Mouse (Mus musculus) intestine, postnatal 0 days (tissue): ENCODE results near the gene Txndc11. TPM values are rescaled to one million over a fixed set of nuclear protein-coding genes. Genes with fewer than 3 reads are reported as not detected.

Experiments
- ATAC-seq: fragments of 200-750 bp; cut with Nextera tagmentation; 2 replicates; pipeline ENCODE4 v1.8.0; 2017; ENCODE audit warnings: mild to moderate bottlenecking, moderate TSS enrichment, moderate library complexity
- H3K27ac ChIP-seq: fragments of 300-500 bp; sonication (generic); 2 replicates; pipeline ENCODE4 v1.5.1; 2014; ENCODE audit warnings: mild to moderate bottlenecking, low read depth, low read length, moderate library complexity
- H3K27me3 ChIP-seq: fragments of 300-500 bp; sonication (generic); replicated peaks from 2 replicates; pipeline ENCODE4 v1.6.1; 2014; ENCODE audit warnings: low read length, mixed read lengths; ENCODE audit not compliant: control insufficient read depth, insufficient read depth
- H3K36me3 ChIP-seq: fragments of 300-500 bp; sonication (generic); 2 replicates; pipeline ENCODE4 v1.6.1; 2014; ENCODE audit warnings: mild to moderate bottlenecking, moderate library complexity; ENCODE audit not compliant: control insufficient read depth, insufficient read depth
- H3K4me1 ChIP-seq: fragments of 300-500 bp; sonication (generic); replicated peaks from 2 replicates; pipeline ENCODE4 v1.6.1; 2014; ENCODE audit warnings: antibody characterized with exemption, low read length, mixed read lengths; ENCODE audit not compliant: control insufficient read depth, insufficient read depth
- H3K4me2 ChIP-seq: fragments of 300-500 bp; sonication (generic); replicated peaks from 2 replicates; pipeline ENCODE4 v1.6.1; 2014; ENCODE audit warnings: low read depth, mild to moderate bottlenecking, moderate library complexity
- H3K4me3 ChIP-seq: fragments of 300-500 bp; sonication (generic); 2 replicates; pipeline ENCODE4 v1.5.1; 2014; ENCODE audit warnings: low read depth, low read length
- H3K9ac ChIP-seq: fragments of 300-500 bp; sonication (generic); 2 replicates; pipeline ENCODE4 v1.6.1; 2014; ENCODE audit warnings: mild to moderate bottlenecking, low read depth, low read length
- H3K9me3 ChIP-seq: fragments of 300-500 bp; sonication (generic); 2 replicates; pipeline ENCODE4 v1.6.1; 2016; ENCODE audit warnings: mixed run types; ENCODE audit not compliant: control insufficient read depth
- CTCF ChIP-seq: sonication (generic); IDR thresholded peaks from 2 replicates; pipeline ENCODE4 v1.5.1; 2016; ENCODE audit warnings: low read depth, mild to moderate bottlenecking, control low read depth, antibody characterized with exemption, moderate library complexity
- WGBS: fragments of 180-500 bp; shearing (Covaris S2); extraction: QIAGEN DNeasy Blood & Tissue Kit; methylation state at CpG from one replicate; pipeline ENCODE4 v1.1.7; 2014; 5-methylcytosine and 5-hydroxymethylcytosine counted together
- polyA plus RNA-seq: library from polyadenylated mRNA; unstranded; fragments of >200 nt; fragmentation: Nextera tagmentation; extraction: Ambion mirVana; gene quantifications from 2 replicates; pipeline ENCODE4 v1.2.1, GENCODE M21; 2015

The Txndc11 gene
- polyA plus RNA-seq, 1 experiment from 2014 or later, result 26.8 TPM

DNA sequence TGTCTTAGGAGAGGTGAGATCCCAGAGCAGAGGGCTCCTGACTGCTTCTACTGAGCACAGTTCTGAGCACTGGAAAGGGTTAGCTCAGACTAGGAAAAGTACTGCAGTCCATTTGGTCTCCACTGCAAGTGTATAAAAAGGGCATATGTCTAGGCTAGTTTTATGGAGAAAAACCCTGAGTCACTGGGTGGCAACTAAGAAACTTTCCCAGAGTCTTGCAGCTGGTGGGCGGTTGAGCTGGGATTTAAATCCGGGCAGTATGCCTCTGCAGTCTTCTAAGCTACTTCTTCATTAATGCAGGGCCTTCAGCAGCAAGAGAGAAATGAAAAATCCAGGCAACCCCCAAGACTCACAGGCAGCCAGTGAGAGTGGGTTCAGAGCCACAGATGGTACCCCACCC lies 84.2 kb downstream of the Txndc11 start:
- no peak for ATAC-seq

DNA sequence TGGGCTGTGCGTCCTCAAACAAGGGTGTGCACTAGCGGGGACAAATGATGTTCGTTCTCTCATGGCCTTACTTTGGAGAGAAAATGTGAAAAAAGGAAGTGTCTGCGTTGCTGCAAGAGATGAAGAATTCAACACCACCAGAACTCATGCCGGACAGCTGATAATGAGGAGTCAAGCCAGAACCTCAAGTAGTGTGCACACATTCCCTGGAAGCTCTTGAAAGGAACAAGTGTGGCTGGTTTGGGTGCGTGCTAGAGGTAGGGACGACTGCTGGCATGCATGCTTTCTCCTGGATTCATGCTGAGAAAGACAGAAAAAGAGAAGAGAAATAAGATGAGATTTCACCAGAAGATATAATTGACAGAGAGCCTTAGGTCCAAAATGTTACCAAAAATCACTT lies 87.3 kb downstream of the Txndc11 start:
- H3K9me3 ChIP-seq, result no peaks in the 10 kb centered on the region
- H3K36me3 ChIP-seq, result no peaks in the 10 kb centered on the region
- no peak for ATAC-seq
- H3K4me1 ChIP-seq, result no peaks in the 10 kb centered on the region
- no peak for TF ChIP-seq CTCF
- WGBS, result 77% methylated on average over 7 of the region's 7 CpGs
- no peak overlapping the region for H3K4me2 ChIP-seq
- no peak overlapping the region for H3K4me3 ChIP-seq
- no peaks in the 10 kb centered on the region for H3K27me3 ChIP-seq
- no peak overlapping the region for H3K27ac ChIP-seq
- H3K9ac ChIP-seq, result no peak overlapping the region

More for the DNA sequence above, 84.2 kb downstream of the Txndc11 start:
- Histone ChIP-seq H3K4me2 (no peak overlapping the region), H3K36me3 (no peaks in the 10 kb centered on the region), H3K27me3 (no peaks in the 10 kb centered on the region), H3K4me1 (no peaks in the 10 kb centered on the region), H3K9me3 (no peaks in the 10 kb centered on the region), H3K9ac (no peak overlapping the region), H3K27ac (no peak overlapping the region), H3K4me3 (no peak overlapping the region)
- no peak for TF ChIP-seq CTCF
- WGBS, result 94% methylated on average over 2 of the region's 2 CpGs

DNA sequence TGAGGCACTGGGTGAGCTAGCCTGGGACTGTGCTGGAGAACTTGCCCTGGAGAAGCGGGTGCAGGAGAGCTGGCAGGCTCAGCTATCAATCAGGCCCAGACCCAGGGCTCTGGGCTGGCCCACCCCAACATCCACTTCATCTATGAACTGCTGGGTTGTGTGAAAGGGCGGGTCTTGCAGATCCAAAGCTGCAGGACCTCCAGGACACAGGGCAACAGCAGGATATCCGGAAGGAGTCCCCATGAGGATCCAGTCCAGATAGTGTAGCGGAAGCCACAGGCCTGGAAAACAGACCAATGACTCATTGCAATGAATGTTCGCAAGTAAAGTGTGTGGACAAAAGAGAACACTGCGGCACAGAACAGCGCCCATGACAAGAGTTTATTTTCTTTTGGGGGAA lies 88.0 kb downstream of the Txndc11 start:
- WGBS, result 82% methylated on average over 7 of the region's 7 CpGs
- Histone ChIP-seq H3K4me1 (no peaks in the 10 kb centered on the region), H3K4me2 (no peak overlapping the region), H3K9ac (no peak overlapping the region), H3K36me3 (no peaks in the 10 kb centered on the region), H3K27ac (no peak overlapping the region), H3K4me3 (no peak overlapping the region), H3K27me3 (no peaks in the 10 kb centered on the region), H3K9me3 (no peaks in the 10 kb centered on the region)
- no peak for ATAC-seq
- TF ChIP-seq CTCF, result no peak

DNA sequence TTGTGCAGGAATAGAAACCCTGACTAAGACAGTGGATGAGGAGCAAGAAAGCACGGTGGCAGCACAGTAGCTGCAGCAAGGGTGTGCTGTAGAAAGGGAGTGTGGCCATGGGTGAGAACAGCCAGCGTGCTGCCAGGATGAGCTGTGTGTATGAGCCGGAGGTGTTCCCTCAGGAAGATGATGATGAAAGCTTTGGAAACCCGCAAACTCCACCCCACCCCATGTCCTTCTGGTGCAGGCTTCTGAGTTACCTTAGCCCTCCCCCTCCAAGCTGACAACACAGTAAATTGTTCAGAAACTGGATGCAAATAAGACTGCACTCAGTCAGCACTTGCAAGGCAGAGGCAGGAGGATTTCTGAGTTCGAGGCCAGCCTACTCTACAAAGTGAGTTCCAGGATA lies 91.2 kb downstream of the Txndc11 start:
- no peak for TF ChIP-seq CTCF
- no peak for ATAC-seq
- Histone ChIP-seq H3K4me1 (no peaks in the 10 kb centered on the region), H3K36me3 (no peaks in the 10 kb centered on the region), H3K4me3 (no peak overlapping the region), H3K27me3 (no peaks in the 10 kb centered on the region), H3K4me2 (no peak overlapping the region), H3K27ac (no peak overlapping the region), H3K9ac (no peak overlapping the region), H3K9me3 (no peaks in the 10 kb centered on the region)
- WGBS, result 79% methylated on average over 5 of the region's 5 CpGs

GRCm38 (mm10) chr16:11040603-11041002 lies 93.8 kb downstream of the Txndc11 start:
- Histone ChIP-seq H3K9me3 (no peaks in the 10 kb centered on the region), H3K4me3 (no peak overlapping the region), H3K4me2 (no peak overlapping the region), H3K4me1 (no peaks in the 10 kb centered on the region), H3K9ac (no peak overlapping the region), H3K27ac (no peak overlapping the region), H3K27me3 (no peaks in the 10 kb centered on the region), H3K36me3 (no peaks in the 10 kb centered on the region)
- TF ChIP-seq CTCF, result no peak
- WGBS, result 74% methylated on average over 2 of the region's 2 CpGs
- no peak for ATAC-seq

- Histone ChIP-seq H3K4me2 (no peak overlapping the region), H3K4me1 (no peaks in the 10 kb centered on the region), H3K27ac (no peak overlapping the region), H3K9me3 (no peaks in the 10 kb centered on the region), H3K27me3 (no peaks in the 10 kb centered on the region), H3K9ac (no peak overlapping the region), H3K4me3 (no peak overlapping the region), H3K36me3 (no peaks in the 10 kb centered on the region)
- ATAC-seq, result no peak
- TF ChIP-seq CTCF, result peak; percentile 94
- 26% methylated on average over 15 of the region's 15 CpGs for WGBS
These were observed 98.5 kb downstream of the Txndc11 start for GRCm38 (mm10) chr16:11035790-11036431.

DNA sequence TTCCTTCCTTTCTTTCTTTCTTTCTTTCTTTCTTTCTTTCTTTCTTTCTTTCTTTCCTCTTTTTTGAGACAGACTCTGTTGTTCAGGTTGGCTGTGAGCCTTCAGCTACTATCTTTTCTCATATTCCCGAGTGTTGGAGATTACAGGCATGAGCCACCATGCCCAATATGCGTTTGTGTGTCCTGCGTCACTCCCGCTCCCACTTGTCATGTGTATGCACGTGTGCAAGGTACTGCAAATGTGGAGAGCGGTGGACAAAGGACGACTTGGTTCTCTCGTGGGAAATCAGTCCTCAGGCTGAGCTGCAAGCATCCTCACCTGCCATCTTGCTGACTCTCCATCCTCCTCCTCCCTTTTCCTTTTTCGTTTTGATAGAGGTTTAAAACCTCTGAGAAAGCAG lies 99.2 kb downstream of the Txndc11 start:
- no peak overlapping the region for H3K27ac ChIP-seq
- no peaks in the 10 kb centered on the region for H3K4me1 ChIP-seq
- no peak overlapping the region for H3K4me3 ChIP-seq
- 86% methylated on average over 9 of the region's 9 CpGs for WGBS
- no peaks in the 10 kb centered on the region for H3K9me3 ChIP-seq
- no peak for TF ChIP-seq CTCF
- H3K36me3 ChIP-seq, result no peaks in the 10 kb centered on the region
- H3K27me3 ChIP-seq, result no peaks in the 10 kb centered on the region
- ATAC-seq, result no peak
- H3K9ac ChIP-seq, result no peak overlapping the region
- H3K4me2 ChIP-seq, result no peak overlapping the region
